Mouse (Mus musculus) lung, embryonic 15.5 days (tissue): ENCODE measurements around the gene Vmn1r130. TPM values are rescaled to one million over a fixed set of nuclear protein-coding genes. Genes with fewer than 3 reads are reported as not detected.
"Not testable (repeated sequence)": the region's sequence is repeated elsewhere in the genome, so short reads cannot be mapped to it uniquely, and the experiment has no call there.

Source experiments
- ATAC-seq: fragments of 200-750 bp; cut with Nextera tagmentation; 2 replicates; pipeline ENCODE4 v1.8.0; 2017; ENCODE audit warnings: moderate number of reproducible peaks, borderline replicate concordance; ENCODE audit not compliant: low FRiP score, low TSS enrichment; ENCODE audit errors: extremely low read depth
- H3K27ac ChIP-seq: fragments of 300-500 bp; sonication (generic); 2 replicates; pipeline ENCODE4 v1.5.1; 2015; ENCODE audit warnings: moderate library complexity, mild to moderate bottlenecking, inconsistent platforms
- H3K27me3 ChIP-seq: fragments of 300-500 bp; sonication (generic); 2 replicates; pipeline ENCODE4 v1.6.1; 2015; ENCODE audit warnings: inconsistent platforms
- H3K36me3 ChIP-seq: fragments of 300-500 bp; sonication (generic); 2 replicates; pipeline ENCODE4 v1.6.1; 2015; ENCODE audit warnings: inconsistent platforms
- H3K4me1 ChIP-seq: fragments of 300-500 bp; sonication (generic); 2 replicates; pipeline ENCODE4 v1.6.1; 2015; ENCODE audit warnings: inconsistent platforms
- H3K4me2 ChIP-seq: fragments of 300-500 bp; sonication (generic); 2 replicates; pipeline ENCODE4 v1.6.1; 2015; ENCODE audit warnings: inconsistent platforms, mild to moderate bottlenecking, moderate library complexity
- H3K4me3 ChIP-seq: fragments of 300-500 bp; sonication (generic); 2 replicates; pipeline ENCODE4 v1.5.1; 2015; ENCODE audit warnings: mild to moderate bottlenecking, inconsistent platforms
- H3K9ac ChIP-seq: fragments of 300-500 bp; sonication (generic); 2 replicates; pipeline ENCODE4 v1.6.1; 2015; ENCODE audit warnings: inconsistent platforms
- H3K9me3 ChIP-seq: fragments of 300-500 bp; sonication (generic); 2 replicates; pipeline ENCODE4 v1.6.1; 2016; ENCODE audit warnings: inconsistent platforms
- WGBS: fragments of 180-500 bp; shearing (Covaris S2); methylation state at CpG from one replicate; pipeline ENCODE4 v1.1.7; 2015; 5-methylcytosine and 5-hydroxymethylcytosine counted together
- polyA plus RNA-seq: library from polyadenylated mRNA; unstranded; fragments of >200 nt; fragmentation: Nextera tagmentation; extraction: Ambion mirVana; gene quantifications from 2 replicates; pipeline ENCODE4 v1.2.1, GENCODE M21; 2015

The Vmn1r130 gene
- not detected in 2 replicates for polyA plus RNA-seq

DNA sequence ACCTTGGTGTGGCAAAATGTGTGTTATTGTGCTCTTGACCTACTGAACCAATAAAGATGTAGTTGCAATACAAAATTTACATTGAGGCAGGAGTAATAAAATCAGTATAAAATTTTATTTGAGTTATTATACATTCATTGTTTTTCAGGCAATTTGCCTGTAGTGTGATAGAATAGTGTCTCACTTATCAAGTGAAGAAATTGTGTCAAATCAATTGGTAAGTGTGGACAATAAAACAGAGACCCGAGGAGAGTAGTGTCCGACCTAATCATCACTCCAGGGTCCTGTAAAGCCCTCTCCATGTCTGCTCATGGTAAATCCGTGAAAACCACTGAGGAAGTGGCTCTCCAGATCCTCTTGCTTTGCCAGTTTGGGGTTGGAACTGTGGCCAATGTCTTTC is at the start of gene Vmn1r130:
Gene Vmn1r130 (plus strand): TSS at position 301 of the 400 bp plus-strand sequence.
- H3K9ac ChIP-seq, H3K9me3 ChIP-seq, H3K27ac ChIP-seq, H3K36me3 ChIP-seq, H3K4me2 ChIP-seq, ATAC-seq, H3K4me1 ChIP-seq, H3K27me3 ChIP-seq, H3K4me3 ChIP-seq: not testable (repeated sequence)
- no CpG with 5 or more reads among the region's 3 CpGs for WGBS

DNA sequence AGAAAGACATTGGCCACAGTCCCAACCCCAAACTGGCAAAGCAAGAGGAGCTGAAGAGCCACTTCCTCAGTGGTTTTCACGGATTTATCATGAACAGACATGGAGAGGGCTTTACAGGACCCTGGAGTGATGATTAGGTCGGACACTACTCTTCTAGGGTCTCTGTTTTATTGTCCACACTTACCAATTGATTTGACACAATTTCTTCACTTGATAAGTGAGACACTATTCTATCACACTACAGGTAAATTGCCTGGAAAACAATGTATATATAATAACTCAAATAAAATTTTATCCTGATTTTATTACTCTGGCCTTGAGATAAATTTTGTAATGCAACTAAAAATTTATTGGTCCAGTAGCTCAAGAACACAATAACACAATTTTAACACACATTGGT is 34.4 kb downstream of the Vmn1r130 start, which contains the start of gene Vmn1r131:
Gene Vmn1r131 (minus strand): TSS at position 101 of the 400 bp plus-strand sequence.
- H3K36me3 ChIP-seq, H3K4me2 ChIP-seq, H3K9me3 ChIP-seq, H3K27ac ChIP-seq, H3K4me1 ChIP-seq, H3K27me3 ChIP-seq, H3K9ac ChIP-seq, H3K4me3 ChIP-seq, ATAC-seq: not testable (repeated sequence)
- WGBS = no CpG with 5 or more reads among the region's 2 CpGs

Other genes with a start within 250 kb of the Vmn1r130 start
- not detected in 2 replicates for gene Vmn1r125, start 239.6 kb upstream of the Vmn1r130 start, polyA plus RNA-seq
- gene Vmn1r126, start 210.3 kb upstream of the Vmn1r130 start, polyA plus RNA-seq = not detected in 2 replicates
- not detected in 2 replicates for gene Vmn1r127, start 191.9 kb upstream of the Vmn1r130 start, polyA plus RNA-seq
- gene Vmn1r128, start 162.4 kb upstream of the Vmn1r130 start, polyA plus RNA-seq = not detected in 2 replicates
- not detected in 2 replicates for gene Vmn1r129, start 150.5 kb upstream of the Vmn1r130 start, polyA plus RNA-seq
- gene Gm6882, start 79.0 kb upstream of the Vmn1r130 start, polyA plus RNA-seq = not detected in 2 replicates
- gene Vmn1r131, start 34.3 kb downstream of the Vmn1r130 start, polyA plus RNA-seq = not detected in 2 replicates
- gene Vmn1r132, start 102.3 kb downstream of the Vmn1r130 start, polyA plus RNA-seq = not detected in 2 replicates
- not detected in 2 replicates for gene Gm4175, start 249.7 kb downstream of the Vmn1r130 start, polyA plus RNA-seq